Mouse (Mus musculus): ENCODE results near the gene Gm13695.
"Not testable (repeated sequence)": the region's sequence is repeated elsewhere in the genome, so short reads cannot be mapped to it uniquely, and the experiment has no call there.

The Gm13695 gene

DNA sequence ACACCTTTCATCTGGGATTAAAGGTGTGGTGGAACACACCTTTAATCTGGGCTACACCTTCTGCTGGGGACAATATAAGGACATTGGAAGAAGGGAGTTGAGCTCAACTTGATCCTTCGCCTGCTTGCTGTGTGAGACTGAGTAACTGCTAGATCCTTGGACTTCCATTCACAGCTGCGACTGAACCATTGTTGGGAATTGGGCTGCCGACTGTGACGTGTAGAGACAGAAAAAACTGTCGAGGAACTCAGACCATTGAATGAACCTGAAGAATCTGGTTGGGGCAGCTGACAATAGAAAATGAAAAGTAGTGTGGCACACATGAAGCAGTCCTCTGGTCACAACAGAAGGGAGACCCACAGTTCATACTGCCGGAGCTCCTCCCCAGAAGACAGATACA, at the start of gene Gm13695:
Gene Gm13695 (plus strand): TSS at position 301 of the 400 bp plus-strand sequence.
- not testable (repeated sequence) for DNase-seq

DNA sequence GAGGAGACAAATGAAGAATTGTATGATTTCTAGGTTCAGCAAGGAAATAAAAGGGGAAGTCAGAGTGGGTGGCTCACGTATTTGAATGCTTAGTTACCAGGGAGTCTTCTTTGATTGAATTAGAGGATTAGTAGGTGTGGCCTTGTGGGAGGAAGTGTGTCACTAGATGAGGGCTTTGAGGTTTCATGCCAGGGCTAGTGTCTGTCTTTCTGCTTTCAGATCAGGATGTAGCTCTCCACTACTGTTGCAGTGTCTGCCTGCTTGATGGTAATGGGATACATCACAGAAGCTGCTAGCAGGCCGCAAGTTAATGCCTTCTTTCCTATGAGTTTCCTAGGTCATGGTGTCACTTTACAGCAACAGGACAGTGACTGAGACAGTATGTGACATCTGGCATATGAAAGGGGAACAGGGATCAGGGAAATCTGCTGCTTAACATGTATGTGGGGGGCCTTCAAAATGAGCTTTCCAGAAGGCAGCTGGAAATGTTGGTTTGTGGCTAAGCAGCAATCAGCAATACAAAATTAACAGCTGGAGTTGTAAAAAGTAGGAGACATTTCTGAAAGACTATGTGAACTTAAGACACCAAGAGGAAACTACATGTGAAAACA, 37.5 kb upstream of the Gm13695 start:
- no peak for DNase-seq

DNA sequence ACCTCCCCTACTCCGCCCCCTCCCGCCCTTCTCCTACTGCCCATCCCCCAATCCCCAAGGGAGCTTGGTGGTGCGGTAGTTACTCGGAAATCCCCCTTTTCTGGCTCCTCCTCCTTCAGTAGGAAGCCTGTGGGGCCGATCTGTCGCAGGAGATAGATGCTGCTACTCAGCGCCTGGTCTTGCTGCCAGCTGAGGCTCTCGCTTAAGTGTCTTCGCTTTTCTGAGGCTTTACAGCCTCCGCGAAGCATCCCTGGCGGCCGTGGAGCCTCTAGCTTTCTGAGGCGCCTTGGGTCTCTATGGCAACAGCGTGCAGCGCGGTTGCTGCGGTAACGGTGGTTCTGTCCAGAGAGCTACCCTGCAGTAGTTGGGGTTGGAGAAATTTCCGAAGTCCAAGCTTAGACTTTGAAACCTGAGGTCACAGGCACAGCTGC, 26.2 kb upstream of the Gm13695 start, which contains the start of gene Zswim2:
Gene Zswim2 (minus strand): TSS at position 298 of the 431 bp plus-strand sequence.
- DNase-seq = peak; percentile 48 to 61

DNA sequence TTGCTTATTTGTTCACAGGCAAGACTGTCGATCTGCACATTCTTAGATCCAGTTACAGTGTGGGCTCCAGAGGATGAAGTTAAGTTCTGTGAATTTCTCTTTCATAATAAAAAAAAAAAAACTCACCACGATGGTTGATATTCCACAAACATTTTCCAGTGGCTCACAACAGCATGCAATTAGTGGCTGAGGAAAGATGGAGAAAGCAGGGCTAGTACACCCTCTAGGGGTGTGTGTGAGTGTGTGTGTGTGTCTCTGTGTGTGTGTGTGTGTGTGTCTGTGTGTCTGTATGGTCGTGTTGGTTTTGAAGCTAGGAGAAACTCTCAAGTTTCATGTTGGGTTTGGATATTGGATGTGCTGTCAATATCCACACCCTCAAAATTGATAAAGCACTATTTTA, 25.7 kb upstream of the Gm13695 start:
- DNase-seq = no peak

DNA sequence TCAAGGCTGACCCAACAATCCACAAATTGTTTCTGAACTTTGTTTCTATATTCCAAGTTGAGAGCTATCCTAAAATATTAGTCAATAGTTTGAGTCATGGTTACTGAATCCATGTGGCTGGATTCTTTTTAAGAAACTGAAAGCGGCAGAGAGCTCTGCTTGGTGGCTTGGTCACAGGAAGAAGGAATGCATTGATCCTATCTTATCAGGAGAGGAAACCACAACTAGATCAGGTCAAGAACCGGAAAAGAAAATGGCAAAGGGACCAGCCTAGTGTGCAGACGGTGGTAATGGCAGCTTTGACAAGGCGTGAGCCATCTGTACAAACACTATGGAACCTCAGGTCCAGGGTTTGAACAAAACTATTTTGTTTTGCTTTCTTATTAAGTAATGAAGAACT, 25.3 kb upstream of the Gm13695 start:
- DNase-seq = no peak

DNA sequence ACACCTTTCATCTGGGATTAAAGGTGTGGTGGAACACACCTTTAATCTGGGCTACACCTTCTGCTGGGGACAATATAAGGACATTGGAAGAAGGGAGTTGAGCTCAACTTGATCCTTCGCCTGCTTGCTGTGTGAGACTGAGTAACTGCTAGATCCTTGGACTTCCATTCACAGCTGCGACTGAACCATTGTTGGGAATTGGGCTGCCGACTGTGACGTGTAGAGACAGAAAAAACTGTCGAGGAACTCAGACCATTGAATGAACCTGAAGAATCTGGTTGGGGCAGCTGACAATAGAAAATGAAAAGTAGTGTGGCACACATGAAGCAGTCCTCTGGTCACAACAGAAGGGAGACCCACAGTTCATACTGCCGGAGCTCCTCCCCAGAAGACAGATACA, 11.7 kb upstream of the Gm13695 start, which contains the start of gene Gm13698:
Gene Gm13698 (plus strand): TSS at position 301 of the 400 bp plus-strand sequence.
- DNase-seq = not testable (repeated sequence)

DNA sequence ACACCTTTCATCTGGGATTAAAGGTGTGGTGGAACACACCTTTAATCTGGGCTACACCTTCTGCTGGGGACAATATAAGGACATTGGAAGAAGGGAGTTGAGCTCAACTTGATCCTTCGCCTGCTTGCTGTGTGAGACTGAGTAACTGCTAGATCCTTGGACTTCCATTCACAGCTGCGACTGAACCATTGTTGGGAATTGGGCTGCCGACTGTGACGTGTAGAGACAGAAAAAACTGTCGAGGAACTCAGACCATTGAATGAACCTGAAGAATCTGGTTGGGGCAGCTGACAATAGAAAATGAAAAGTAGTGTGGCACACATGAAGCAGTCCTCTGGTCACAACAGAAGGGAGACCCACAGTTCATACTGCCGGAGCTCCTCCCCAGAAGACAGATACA, 5.9 kb upstream of the Gm13695 start, which contains the start of gene Gm13693:
Gene Gm13693 (plus strand): TSS at position 301 of the 400 bp plus-strand sequence.
- not testable (repeated sequence) for DNase-seq

DNA sequence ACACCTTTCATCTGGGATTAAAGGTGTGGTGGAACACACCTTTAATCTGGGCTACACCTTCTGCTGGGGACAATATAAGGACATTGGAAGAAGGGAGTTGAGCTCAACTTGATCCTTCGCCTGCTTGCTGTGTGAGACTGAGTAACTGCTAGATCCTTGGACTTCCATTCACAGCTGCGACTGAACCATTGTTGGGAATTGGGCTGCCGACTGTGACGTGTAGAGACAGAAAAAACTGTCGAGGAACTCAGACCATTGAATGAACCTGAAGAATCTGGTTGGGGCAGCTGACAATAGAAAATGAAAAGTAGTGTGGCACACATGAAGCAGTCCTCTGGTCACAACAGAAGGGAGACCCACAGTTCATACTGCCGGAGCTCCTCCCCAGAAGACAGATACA, 5.7 kb downstream of the Gm13695 start, which contains the start of gene Gm13696:
Gene Gm13696 (plus strand): TSS at position 301 of the 400 bp plus-strand sequence.
- not testable (repeated sequence) for DNase-seq

DNA sequence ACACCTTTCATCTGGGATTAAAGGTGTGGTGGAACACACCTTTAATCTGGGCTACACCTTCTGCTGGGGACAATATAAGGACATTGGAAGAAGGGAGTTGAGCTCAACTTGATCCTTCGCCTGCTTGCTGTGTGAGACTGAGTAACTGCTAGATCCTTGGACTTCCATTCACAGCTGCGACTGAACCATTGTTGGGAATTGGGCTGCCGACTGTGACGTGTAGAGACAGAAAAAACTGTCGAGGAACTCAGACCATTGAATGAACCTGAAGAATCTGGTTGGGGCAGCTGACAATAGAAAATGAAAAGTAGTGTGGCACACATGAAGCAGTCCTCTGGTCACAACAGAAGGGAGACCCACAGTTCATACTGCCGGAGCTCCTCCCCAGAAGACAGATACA, 11.5 kb downstream of the Gm13695 start, which contains the start of gene Gm13694:
Gene Gm13694 (plus strand): TSS at position 301 of the 400 bp plus-strand sequence.
- DNase-seq = not testable (repeated sequence)

DNA sequence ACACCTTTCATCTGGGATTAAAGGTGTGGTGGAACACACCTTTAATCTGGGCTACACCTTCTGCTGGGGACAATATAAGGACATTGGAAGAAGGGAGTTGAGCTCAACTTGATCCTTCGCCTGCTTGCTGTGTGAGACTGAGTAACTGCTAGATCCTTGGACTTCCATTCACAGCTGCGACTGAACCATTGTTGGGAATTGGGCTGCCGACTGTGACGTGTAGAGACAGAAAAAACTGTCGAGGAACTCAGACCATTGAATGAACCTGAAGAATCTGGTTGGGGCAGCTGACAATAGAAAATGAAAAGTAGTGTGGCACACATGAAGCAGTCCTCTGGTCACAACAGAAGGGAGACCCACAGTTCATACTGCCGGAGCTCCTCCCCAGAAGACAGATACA, 17.3 kb downstream of the Gm13695 start, which contains the start of gene Gm13697:
Gene Gm13697 (plus strand): TSS at position 301 of the 400 bp plus-strand sequence.
- DNase-seq = not testable (repeated sequence)

DNA sequence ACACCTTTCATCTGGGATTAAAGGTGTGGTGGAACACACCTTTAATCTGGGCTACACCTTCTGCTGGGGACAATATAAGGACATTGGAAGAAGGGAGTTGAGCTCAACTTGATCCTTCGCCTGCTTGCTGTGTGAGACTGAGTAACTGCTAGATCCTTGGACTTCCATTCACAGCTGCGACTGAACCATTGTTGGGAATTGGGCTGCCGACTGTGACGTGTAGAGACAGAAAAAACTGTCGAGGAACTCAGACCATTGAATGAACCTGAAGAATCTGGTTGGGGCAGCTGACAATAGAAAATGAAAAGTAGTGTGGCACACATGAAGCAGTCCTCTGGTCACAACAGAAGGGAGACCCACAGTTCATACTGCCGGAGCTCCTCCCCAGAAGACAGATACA, 23.1 kb downstream of the Gm13695 start, which contains the start of gene Gm13691:
Gene Gm13691 (plus strand): TSS at position 301 of the 400 bp plus-strand sequence.
- DNase-seq = not testable (repeated sequence)

DNA sequence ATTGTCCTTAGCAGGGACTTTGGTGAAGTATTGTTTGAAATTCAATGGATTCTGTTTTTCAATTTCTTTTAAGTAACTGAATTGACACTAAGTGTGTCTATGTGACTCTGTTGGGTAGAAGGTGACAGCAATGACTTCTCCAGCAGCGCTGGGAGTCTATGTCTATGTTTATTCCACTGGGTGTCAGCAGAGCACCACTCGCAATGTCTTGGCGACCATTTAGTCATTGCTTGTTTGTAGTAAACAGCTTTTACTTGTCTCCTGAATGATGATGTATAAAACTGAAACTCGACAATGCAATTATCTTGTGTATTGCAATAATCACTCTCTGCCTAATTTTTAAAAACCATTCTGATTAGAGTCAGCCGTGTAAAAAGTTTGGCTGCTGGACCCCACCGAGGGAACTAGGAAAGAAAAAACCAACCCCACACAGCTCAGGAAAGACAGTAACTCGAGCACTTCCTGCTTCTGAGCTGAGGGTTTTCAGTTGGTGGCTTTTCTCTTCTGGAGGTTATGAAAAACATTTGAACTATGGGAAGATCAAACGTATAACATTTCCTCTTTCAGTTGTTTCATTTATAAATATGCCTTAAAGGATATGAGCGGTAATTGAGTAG, 26.6 kb downstream of the Gm13695 start:
- DNase-seq = not testable (repeated sequence)

DNA sequence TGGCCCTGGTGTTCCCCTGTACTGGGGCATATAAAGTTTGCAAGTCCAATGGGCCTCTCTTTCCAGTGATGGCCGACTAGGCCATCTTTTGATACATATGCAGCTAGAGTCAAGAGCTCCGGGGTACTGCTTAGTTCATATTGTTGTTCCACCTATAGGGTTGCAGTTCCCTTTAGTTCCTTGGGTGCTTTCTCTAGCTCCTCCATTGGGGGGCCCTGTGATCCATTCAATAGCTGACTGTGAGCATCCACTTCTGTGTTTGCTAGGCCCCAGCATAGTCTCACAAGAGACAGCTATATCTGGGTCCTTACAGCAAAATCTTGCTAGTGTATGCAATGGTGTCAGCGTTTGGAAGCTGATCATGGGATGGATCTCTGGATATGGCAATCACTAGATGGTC, 27.4 kb downstream of the Gm13695 start:
- not testable (repeated sequence) for DNase-seq

DNA sequence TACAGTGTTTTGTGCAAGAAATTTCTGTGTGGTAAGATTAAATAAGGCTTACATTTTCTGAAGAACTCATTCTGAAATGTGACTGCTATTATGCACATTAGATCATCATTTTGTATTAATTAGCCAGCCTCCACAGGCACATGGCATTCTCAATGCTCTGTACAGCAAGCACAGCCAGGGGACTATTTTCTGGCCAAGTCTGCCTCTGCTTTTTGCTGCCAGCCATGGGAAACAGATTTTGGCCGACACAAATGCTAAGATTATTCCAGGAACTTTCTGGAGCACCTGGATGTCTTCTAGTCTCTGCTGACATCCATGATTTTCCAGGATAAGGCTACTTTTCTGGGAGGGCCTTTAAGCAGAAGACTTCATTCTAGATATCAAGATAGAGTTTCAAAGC, 41.8 kb downstream of the Gm13695 start:
- DNase-seq = no peak

DNA sequence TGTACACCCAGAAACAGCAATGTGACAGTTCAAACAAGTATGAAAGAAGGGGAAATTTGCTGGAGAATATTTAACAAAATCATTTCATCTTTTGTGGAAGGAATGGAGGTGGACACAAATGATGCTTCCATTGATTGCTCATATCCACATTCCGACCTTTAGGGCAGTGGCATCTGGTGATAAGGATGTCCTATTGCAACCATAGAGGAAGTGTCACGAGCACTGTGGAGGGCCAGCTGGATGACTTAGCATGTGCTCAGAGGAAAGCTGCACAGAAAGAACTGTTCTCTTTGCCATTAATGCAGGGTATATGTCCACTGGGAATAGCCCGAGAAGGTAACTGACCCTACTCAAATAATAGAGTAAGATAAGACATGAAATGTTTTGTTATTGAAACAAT, 42.7 kb downstream of the Gm13695 start:
- DNase-seq = no peak

DNA sequence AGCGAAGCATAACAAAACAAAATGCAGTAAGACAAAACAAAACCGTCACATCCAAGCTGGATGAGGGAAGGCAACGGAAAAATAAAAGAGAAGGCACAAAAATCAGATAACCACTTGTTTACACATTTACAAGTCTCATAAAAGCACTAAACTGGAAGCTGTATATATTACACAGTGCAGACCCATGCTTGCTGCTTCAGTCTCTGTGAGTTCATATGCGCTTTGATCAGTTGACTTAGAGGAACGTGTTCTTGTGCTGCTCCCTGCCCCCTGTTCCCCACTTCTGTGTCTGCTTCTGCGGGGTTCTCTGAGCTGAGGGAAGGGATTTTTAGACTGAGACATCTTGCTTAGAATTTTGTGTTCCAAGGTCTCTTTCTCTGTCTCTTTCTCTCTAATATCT, 47.5 kb downstream of the Gm13695 start:
- DNase-seq = no peak

DNA sequence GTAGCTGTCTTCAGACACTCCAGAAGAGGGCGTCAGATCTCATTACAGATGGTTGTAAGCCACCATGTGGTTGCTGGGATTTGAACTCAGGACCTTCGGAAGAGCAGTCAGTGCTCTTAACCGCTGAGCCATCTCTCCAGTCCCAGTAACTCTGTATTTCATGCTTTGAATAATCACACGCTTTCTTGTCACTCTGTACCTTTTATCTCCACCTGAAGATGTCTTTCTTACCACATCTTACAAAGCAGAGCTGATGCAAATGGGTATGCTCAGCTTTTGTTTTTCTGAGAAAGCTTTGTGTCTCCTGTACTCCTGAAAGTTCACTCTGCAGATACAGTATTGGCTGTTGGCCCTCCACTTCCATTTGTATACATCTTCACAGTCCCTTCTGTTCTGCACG, 49.2 kb downstream of the Gm13695 start:
- not testable (repeated sequence) for DNase-seq

DNA sequence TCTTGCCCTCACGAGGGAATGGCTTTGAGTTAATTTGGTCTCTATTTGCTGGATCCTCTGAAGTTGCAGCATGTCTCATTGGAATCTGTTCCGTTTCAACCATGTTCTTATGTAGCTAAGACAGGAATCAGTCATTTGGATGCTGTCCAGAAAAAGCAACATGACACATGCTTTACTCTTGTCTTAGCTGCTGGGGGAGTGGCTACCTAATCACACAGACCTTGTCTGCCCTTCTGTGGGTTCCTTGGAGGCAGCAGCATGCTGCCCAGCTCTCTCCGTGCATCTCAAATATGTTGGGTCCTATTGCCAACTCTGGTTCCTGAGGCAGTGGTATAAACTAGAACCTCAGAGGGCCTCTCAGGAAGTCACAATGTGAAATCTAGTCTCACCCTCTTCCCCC, 51.2 kb downstream of the Gm13695 start:
- DNase-seq = no peak

Data from kidney, adult 8-10 months (tissue).